Mouse (Mus musculus) embryonic facial prominence, embryonic 10.5 days (tissue): ENCODE data around the gene Pdia3. TPM values are rescaled to one million over a fixed set of nuclear protein-coding genes. Genes with fewer than 3 reads are reported as not detected.

Experiments used
- DNase-seq: peaks from one replicate; pipeline ENCODE4 v3.0.0-alpha.2; 2017; ENCODE audit warnings: low spot score
- H3K27ac ChIP-seq: fragments of 300-500 bp; sonication (generic); replicated peaks from 2 replicates; pipeline ENCODE4 v1.5.1; 2016; ENCODE audit warnings: mild to moderate bottlenecking
- H3K27me3 ChIP-seq: fragments of 300-500 bp; sonication (generic); replicated peaks from 2 replicates; pipeline ENCODE4 v1.6.1; 2016; ENCODE audit warnings: low read depth, mild to moderate bottlenecking; ENCODE audit not compliant: poor library complexity, severe bottlenecking
- H3K36me3 ChIP-seq: fragments of 300-500 bp; sonication (generic); replicated peaks from 2 replicates; pipeline ENCODE4 v1.6.1; 2016; ENCODE audit warnings: mild to moderate bottlenecking, moderate library complexity
- H3K4me1 ChIP-seq: fragments of 300-500 bp; sonication (generic); 2 replicates; pipeline ENCODE4 v1.6.1; 2016
- H3K4me3 ChIP-seq: fragments of 300-500 bp; sonication (generic); 2 replicates; pipeline ENCODE4 v1.5.1; 2016; ENCODE audit warnings: mild to moderate bottlenecking, moderate library complexity
- H3K9me3 ChIP-seq: fragments of 300-500 bp; sonication (generic); 2 replicates; pipeline ENCODE4 v1.6.1; 2016; ENCODE audit warnings: mild to moderate bottlenecking
- WGBS: fragments of 180-500 bp; shearing (Covaris S2); methylation state at CpG from one replicate; pipeline ENCODE4 v1.1.7; 2016; 5-methylcytosine and 5-hydroxymethylcytosine counted together
- polyA plus RNA-seq: library from polyadenylated mRNA; unstranded; fragments of >200 nt; fragmentation: Nextera tagmentation; extraction: Ambion mirVana; gene quantifications from 2 replicates; pipeline ENCODE4 v1.2.1, GENCODE M21; 2016

Gene Pdia3
- polyA plus RNA-seq, 1 experiment from 2014 or later, result 609 TPM

DNA sequence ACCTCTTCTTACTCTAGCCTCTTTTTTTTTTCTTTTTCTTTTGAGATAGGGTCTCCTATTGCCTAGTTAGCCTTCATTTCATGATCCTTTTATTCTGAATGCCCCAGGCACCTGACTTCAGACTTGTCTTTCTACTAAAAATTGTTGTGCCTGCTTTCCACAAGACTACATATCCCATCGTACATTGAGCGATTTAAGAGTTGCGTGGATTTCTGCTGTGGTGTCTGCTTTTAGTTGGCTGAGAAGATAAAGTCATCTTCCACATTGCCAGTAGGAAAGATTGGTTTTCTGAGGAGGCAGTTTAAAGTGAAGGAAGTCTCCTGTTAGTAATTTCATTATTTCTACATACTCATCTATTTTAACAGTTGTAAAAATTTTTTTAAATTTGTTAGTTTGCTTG lies 2.0 kb downstream of the Pdia3 start:
- 88% methylated on average over 3 of the region's 3 CpGs for WGBS
- Histone ChIP-seq H3K4me3 (peak overlapping the region; percentile 99), H3K9me3 (no peaks in the 10 kb centered on the region), H3K27ac (no peak overlapping the region), H3K27me3 (no peaks in the 10 kb centered on the region), H3K4me1 (peaks cover 27% of the 10 kb centered on the region), H3K36me3 (peaks cover 45% of the 10 kb centered on the region)
- DNase-seq, result no peak

DNA sequence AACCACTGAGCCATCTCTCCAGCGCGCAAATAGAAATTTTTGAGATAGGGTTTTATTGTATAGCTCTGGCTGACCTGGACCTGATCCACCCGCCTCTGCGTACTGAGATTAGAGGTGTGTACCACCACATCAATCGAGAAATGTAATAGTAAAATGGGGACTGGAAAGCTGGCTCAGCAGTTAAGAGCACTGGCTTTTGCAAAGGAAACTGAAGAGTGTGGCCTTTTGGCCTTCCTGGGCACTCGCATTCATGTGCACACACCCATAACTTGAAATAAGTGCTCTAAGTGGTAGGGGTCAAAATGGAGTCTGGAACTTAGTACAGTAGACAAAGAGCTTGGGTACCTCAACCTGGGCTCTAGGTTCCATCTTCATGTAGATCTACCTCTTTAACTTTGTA lies 2.8 kb downstream of the Pdia3 start:
- H3K4me1 ChIP-seq, result peaks cover 27% of the 10 kb centered on the region
- no peak for DNase-seq

DNA sequence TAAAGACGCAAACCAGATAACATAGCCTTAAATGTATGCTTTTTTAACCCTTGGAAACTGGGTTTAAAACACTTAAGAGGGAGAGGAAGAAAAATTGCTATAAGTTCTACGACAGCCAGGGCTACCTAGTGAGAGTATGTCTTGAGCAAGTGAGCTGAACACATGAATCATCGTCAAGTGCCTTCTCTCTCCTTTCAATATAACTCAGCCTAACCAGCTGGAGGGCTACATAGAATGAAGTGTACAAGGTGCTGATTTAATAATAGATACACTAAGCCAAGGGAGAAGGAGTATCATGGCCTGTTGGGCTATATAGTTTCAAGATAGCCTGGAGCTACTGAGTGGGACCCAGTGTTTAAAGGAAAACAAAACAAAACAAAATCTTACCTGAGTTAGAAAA lies 4.9 kb downstream of the Pdia3 start:
- H3K27ac ChIP-seq, result no peak overlapping the region
- no peak for DNase-seq
- WGBS, result 92% methylated on average over 3 of the region's 3 CpGs
- H3K36me3 ChIP-seq, result peaks cover 74% of the 10 kb centered on the region
- H3K4me1 ChIP-seq, result peaks cover 20% of the 10 kb centered on the region
- H3K27me3 ChIP-seq, result no peaks in the 10 kb centered on the region
- no peak overlapping the region for H3K4me3 ChIP-seq
- no peaks in the 10 kb centered on the region for H3K9me3 ChIP-seq

More for the DNA sequence above, 2.8 kb downstream of the Pdia3 start:
- 94% methylated on average over 6 of the region's 6 CpGs for WGBS
- no peak overlapping the region for H3K27ac ChIP-seq
- no peaks in the 10 kb centered on the region for H3K9me3 ChIP-seq
- H3K36me3 ChIP-seq, result peaks cover 52% of the 10 kb centered on the region
- peak overlapping the region; percentile 99 for H3K4me3 ChIP-seq
- H3K27me3 ChIP-seq, result no peaks in the 10 kb centered on the region

DNA sequence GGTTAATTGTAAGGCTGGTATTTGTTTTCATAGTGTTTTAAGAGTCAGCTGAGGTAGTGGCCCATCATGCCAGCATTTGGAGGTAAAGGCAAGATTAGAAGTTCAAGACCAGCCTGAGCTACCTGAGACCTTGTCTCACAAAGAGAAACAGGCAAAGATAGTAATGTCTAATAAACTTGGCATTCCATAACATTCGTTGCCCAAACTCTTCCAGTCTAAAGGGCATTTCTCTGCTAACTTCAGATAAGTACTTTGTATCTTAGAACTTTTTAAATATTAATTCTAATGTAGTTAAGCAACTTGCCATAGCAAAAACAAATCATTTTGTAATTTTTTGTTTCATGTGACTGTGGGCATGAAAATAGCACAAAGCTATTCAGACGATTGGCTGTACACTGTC lies 9.6 kb downstream of the Pdia3 start:
- WGBS, result 92% methylated on average over 2 of the region's 2 CpGs

DNA sequence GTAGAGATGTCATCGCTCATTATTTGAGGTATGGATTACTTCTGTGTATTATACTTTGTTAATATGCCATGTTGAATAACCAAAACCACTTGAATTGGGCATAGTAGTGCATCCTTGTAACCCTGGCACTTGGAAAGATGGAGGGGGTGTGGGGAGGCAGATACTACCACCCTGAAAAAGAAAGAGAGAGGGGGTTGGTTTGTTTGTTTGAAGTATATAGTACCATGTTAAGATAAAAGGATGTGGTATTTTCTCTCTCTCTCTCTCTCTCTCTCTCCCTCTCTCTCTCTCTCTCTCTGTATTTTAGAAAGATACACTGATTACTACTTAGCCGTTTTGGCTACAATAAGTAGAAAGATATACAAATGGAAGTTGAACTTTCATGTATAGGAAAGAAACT lies 12.3 kb downstream of the Pdia3 start:
- no peaks in the 10 kb centered on the region for H3K27me3 ChIP-seq
- 93% methylated on average over 2 of the region's 2 CpGs for WGBS

More for the DNA sequence above, 9.6 kb downstream of the Pdia3 start:
- DNase-seq, result no peak
- Histone ChIP-seq H3K27ac (no peak overlapping the region), H3K4me1 (no peaks in the 10 kb centered on the region), H3K9me3 (no peaks in the 10 kb centered on the region), H3K27me3 (no peaks in the 10 kb centered on the region), H3K36me3 (peaks cover 96% of the 10 kb centered on the region), H3K4me3 (no peak overlapping the region)

DNA sequence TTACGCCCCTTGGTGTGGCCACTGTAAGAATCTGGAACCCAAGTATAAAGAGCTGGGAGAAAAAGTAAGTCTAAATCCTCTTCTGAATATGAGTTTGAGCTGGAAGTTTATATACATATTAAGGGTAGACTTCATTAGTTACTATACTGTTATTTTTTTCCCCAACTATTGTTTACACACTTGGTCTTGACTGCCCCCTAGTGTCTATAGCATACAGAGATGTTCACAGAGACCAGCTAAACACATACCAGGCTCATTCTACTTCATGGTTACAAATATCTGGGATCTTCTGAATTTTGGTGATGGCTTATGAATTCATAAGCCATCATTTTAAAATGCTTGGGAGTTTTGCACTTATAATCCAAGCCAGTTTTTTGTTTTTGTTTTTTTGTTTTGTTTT lies 21.3 kb downstream of the Pdia3 start:
- Histone ChIP-seq H3K27me3 (no peaks in the 10 kb centered on the region), H3K27ac (no peak overlapping the region), H3K9me3 (no peaks in the 10 kb centered on the region), H3K4me3 (no peak overlapping the region), H3K4me1 (no peaks in the 10 kb centered on the region), H3K36me3 (peaks cover 99% of the 10 kb centered on the region)
- DNase-seq, result no peak
- 100% methylated on average over 1 of the region's 1 CpGs for WGBS

More for the DNA sequence above, 12.3 kb downstream of the Pdia3 start:
- Histone ChIP-seq H3K36me3 (peaks cover 100% of the 10 kb centered on the region), H3K4me1 (no peaks in the 10 kb centered on the region), H3K27ac (no peak overlapping the region), H3K4me3 (no peak overlapping the region), H3K9me3 (no peaks in the 10 kb centered on the region)
- DNase-seq, result no peak

DNA sequence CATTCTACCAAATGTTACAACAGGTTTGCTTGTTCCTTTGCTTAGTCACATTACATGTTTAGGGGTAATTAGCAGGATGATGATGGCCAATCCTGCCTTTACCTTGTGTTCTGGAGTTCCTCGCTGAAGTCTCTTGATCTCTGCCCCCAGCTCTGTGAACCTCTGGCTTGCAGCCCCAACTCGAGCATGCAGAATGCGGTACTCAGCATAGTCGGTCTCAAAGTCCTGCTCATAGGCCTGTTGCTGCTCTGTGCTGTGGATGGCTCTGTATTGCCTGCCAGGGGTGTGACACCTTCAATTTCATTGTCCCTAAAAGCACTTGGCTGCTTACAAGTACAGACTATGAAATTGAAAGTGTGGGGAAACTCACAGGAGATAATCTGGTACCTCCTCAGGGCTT lies 26.2 kb downstream of the Pdia3 start:
- Histone ChIP-seq H3K4me3 (no peak overlapping the region), H3K9me3 (no peaks in the 10 kb centered on the region), H3K4me1 (peaks cover 19% of the 10 kb centered on the region), H3K36me3 (peaks cover 54% of the 10 kb centered on the region), H3K27ac (no peak overlapping the region), H3K27me3 (peaks cover 24% of the 10 kb centered on the region)
- 79% methylated on average over 4 of the region's 4 CpGs for WGBS
- no peak for DNase-seq

DNA sequence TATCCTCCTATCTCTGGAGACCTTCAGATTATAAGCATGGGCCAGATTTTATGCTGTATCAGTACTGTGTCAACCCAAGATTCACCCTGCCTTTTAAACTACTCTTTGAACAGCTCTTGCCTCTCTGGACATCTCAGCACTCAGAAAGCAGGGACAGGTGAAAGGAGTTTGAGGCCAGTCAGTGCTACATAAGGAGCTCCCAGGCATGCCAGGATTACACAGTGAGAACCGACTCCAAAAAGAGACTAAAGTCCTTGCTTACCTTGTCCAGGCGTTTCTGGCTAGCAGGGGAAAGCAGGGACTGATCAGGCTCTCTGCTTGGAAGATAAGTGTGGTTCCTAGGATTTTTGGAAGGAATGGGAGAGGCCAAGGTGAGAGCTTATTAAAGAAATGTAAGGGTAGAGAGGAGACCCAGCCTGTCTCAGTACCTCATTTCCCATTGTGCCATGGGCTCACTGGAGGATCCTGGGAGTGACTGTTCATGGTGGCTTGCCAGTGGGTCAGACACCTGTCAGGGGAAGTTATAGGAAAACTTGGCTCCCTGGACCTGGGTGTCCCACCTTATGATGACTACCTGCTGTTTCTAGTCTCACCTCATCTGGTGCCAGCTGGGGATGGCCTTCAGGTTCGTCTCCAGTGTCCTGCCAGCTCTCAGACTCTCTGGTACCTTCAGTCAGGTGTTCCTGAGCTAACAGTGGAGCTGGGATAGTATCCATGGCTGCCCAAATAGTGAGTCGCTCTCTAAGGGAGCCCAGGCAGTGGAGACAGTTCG lies 27.4 kb downstream of the Pdia3 start:
- Histone ChIP-seq H3K27me3 (peaks cover 24% of the 10 kb centered on the region), H3K36me3 (peaks cover 41% of the 10 kb centered on the region), H3K27ac (no peak overlapping the region), H3K4me3 (peak overlapping the region; percentile 67; the same call in 1 of the 2 replicates), H3K4me1 (peaks cover 19% of the 10 kb centered on the region), H3K9me3 (no peaks in the 10 kb centered on the region)
- DNase-seq, result no peak
- 58% methylated on average over 5 of the region's 5 CpGs for WGBS

DNA sequence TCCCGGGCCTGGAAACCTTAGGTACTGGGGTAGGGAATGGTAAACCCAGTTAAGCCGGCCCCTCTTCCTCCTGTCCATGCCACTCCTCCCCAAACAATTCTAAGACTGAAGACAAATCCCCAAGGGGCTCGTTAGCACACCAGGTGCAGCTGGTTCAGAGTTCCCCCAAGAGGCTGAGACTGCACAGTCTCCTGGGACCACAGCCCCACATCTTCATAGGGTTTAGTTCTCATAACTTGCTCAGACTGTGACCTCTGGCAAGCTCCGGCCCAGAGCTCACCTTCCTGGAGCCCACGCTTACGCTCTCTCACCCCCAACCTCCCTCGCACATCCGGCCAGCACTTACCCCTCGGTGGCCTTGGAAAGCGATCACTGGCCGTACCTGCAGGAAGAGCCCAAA lies 28.2 kb downstream of the Pdia3 start:
- DNase-seq, result no peak
- Histone ChIP-seq H3K36me3 (peaks cover 35% of the 10 kb centered on the region), H3K9me3 (no peaks in the 10 kb centered on the region), H3K4me1 (peaks cover 19% of the 10 kb centered on the region), H3K4me3 (peak overlapping the region; percentile 67), H3K27ac (no peak overlapping the region; the same call in 1 of the 2 replicates), H3K27me3 (peaks cover 24% of the 10 kb centered on the region)
- 8% methylated on average over 11 of the region's 11 CpGs for WGBS

DNA sequence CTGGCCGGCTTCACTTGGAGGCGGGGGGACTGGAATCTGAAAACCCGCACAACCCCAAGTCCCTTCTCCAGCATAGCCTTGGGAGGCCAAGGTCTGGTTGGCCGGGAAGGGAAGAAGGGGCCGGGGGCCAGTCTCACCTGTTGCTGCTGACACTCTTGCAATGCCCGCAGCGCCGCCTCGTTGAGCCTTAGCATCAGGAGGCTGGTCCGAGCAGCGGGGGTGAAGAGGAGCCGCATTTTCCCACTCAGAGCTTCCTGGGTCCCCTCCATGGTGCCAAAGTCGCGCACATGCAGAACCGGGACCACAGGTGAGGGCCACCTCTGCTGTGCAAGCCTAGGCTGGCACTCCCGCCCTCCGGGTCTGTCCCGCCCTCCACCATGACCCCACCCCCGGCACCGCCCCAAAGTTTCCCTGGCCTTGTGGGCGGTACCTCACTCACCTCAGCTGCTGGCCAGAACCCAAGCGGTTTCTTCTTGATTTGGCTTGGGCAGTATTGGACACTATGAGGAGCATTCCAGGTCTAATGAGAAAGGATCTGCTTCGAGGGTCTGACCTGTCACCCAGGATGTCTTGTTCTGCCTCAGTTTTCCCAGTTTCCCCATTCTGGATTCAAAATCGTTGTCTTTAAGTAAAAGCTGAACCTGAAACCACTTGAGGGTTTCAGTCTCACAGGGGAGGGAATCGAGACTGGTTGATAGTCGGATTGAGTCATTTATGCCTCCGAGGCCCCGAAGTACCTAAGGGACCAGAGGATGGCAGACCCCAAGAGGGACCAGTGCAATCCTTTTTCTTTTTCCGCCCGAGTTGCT lies 28.9 kb downstream of the Pdia3 start:
- Histone ChIP-seq H3K27me3 (peaks cover 24% of the 10 kb centered on the region), H3K4me3 (peak overlapping the region; percentile 67), H3K27ac (peak overlapping the region; percentile 51), H3K9me3 (no peaks in the 10 kb centered on the region), H3K4me1 (peaks cover 19% of the 10 kb centered on the region), H3K36me3 (peaks cover 28% of the 10 kb centered on the region)
- 2% methylated on average over 30 of the region's 30 CpGs for WGBS
- DNase-seq, result peak; percentile 79

DNA sequence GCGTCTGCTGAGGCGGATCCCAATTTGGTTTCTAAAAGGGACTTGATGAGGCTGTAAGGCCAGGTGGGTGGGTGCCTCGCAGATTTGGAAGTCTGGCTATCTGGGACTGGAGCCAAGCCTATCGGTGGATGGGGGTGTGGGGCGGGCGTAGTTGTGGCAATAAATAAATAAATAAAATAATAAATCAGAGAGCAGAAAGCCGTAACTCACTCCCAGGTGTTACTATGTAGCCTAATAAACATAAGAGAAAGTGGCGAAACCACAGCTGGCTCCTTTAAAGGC lies 29.4 kb downstream of the Pdia3 start:
- Histone ChIP-seq H3K36me3 (peaks cover 22% of the 10 kb centered on the region), H3K4me1 (peaks cover 25% of the 10 kb centered on the region), H3K9me3 (no peaks in the 10 kb centered on the region), H3K27me3 (peaks cover 24% of the 10 kb centered on the region), H3K27ac (no peak overlapping the region), H3K4me3 (peak overlapping the region; percentile 67)
- no peak for DNase-seq
- WGBS, result 21% methylated on average over 8 of the region's 8 CpGs

DNA sequence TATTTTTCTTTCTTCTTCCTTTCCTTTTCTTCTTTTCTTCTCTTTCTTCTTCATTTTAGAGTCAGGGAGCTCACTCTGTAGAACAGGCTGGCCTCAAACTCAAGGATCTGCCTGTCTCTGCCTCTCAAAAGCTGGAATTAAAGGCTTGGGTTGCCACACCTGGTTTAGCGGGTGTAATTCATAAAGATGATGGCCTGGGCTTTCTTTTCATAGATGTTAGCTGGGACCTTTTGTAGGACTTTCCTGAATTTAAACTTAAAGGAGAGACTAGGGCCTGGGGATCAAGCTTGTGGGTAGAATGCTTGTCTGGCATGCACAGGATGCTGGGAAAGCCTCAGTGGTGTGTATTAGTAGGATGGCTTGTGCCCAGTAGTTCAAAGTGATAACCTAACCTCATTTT lies 30.6 kb downstream of the Pdia3 start, which contains the start of gene Ell3:
TSS of gene Ell3 (minus strand) at position 101 of the 400 bp plus-strand sequence.
- WGBS, result 87% methylated on average over 1 of the region's 1 CpGs
- H3K27ac ChIP-seq, result no peak within 1 kb of the TSS
- no peaks in the 10 kb centered on the region for H3K9me3 ChIP-seq
- H3K4me1 ChIP-seq, result peaks cover 30% of the 10 kb centered on the region
- peaks cover 24% of the 10 kb centered on the region for H3K27me3 ChIP-seq
- peaks cover 11% of the 10 kb centered on the region for H3K36me3 ChIP-seq
- peak within 1 kb of the TSS; percentile 67; the same call in 1 of the 2 replicates for H3K4me3 ChIP-seq
- DNase-seq, result no peak

DNA sequence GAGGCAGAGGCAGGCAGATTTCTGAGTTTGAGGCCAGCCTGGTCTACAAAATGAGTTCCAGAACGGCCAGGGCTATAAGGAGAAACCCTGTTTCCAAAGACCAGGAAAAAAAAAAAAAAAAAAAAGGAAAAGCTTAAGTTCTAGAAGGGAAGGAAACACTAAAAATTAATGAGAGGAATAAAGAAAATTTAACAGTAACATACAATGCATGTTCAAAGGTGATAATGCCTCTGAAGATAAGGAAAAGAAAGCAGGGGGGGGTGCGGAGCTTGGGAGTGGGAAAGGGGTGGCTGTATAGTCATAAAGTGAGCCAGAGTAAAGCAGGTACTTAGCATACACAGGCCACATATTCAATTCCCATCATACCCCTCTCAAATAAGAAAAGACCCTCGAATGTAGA lies 31.5 kb downstream of the Pdia3 start:
- Histone ChIP-seq H3K9me3 (no peaks in the 10 kb centered on the region), H3K27ac (no peak overlapping the region), H3K4me3 (no peak overlapping the region), H3K4me1 (peaks cover 31% of the 10 kb centered on the region), H3K27me3 (peaks cover 24% of the 10 kb centered on the region), H3K36me3 (peaks cover 1% of the 10 kb centered on the region)
- 86% methylated on average over 3 of the region's 3 CpGs for WGBS
- DNase-seq, result no peak
